Mouse (Mus musculus) forebrain, embryonic 15.5 days (tissue): ENCODE data around the gene Gimap1. TPM values are rescaled to one million over a fixed set of nuclear protein-coding genes. Genes with fewer than 3 reads are reported as not detected.

Experiments
- ATAC-seq: fragments of 200-750 bp; cut with Nextera tagmentation; replicated peaks from 2 replicates; pipeline ENCODE4 v1.8.0; 2017; ENCODE audit warnings: mild to moderate bottlenecking, moderate TSS enrichment, moderate library complexity
- H3K27ac ChIP-seq: fragments of 300-500 bp; sonication (generic); replicated peaks from 2 replicates; pipeline ENCODE4 v1.5.1; 2015; ENCODE audit warnings: mild to moderate bottlenecking, inconsistent platforms
- H3K27me3 ChIP-seq: fragments of 300-500 bp; sonication (generic); 2 replicates; pipeline ENCODE4 v1.6.1; 2015; ENCODE audit warnings: inconsistent platforms
- H3K36me3 ChIP-seq: fragments of 300-500 bp; sonication (generic); 2 replicates; pipeline ENCODE4 v1.6.1; 2015; ENCODE audit warnings: mild to moderate bottlenecking, inconsistent platforms
- H3K4me1 ChIP-seq: fragments of 300-500 bp; sonication (generic); 2 replicates; pipeline ENCODE4 v1.6.1; 2015; ENCODE audit warnings: inconsistent platforms
- H3K4me2 ChIP-seq: fragments of 300-500 bp; sonication (generic); replicated peaks from 2 replicates; pipeline ENCODE4 v1.6.1; 2015; ENCODE audit warnings: mild to moderate bottlenecking, inconsistent platforms
- H3K4me3 ChIP-seq: fragments of 300-500 bp; sonication (generic); 2 replicates; pipeline ENCODE4 v1.5.1; 2015; ENCODE audit warnings: mild to moderate bottlenecking, inconsistent platforms
- H3K9ac ChIP-seq: fragments of 300-500 bp; sonication (generic); replicated peaks from 2 replicates; pipeline ENCODE4 v1.6.1; 2015; ENCODE audit warnings: mild to moderate bottlenecking, inconsistent platforms
- H3K9me3 ChIP-seq: fragments of 300-500 bp; sonication (generic); 2 replicates; pipeline ENCODE4 v1.6.1; 2016; ENCODE audit warnings: inconsistent platforms
- WGBS: fragments of 180-500 bp; shearing (Covaris S2); methylation state at CpG from one replicate; pipeline ENCODE4 v1.1.7; 2015; ENCODE audit warnings: mixed read lengths; 5-methylcytosine and 5-hydroxymethylcytosine counted together
- polyA plus RNA-seq: library from polyadenylated mRNA; unstranded; fragments of >200 nt; fragmentation: Nextera tagmentation; extraction: Ambion mirVana; gene quantifications from 2 replicates; pipeline ENCODE4 v1.2.1, GENCODE M21; 2015

Gene Gimap1
- polyA plus RNA-seq: 4.1 and 4.6 TPM in 2 replicates

- Histone ChIP-seq H3K9me3 (no peaks in the 10 kb centered on the region), H3K27ac (no peak within 1 kb of the TSS), H3K4me2 (no peak within 1 kb of the TSS), H3K36me3 (no peaks in the 10 kb centered on the region), H3K9ac (no peak within 1 kb of the TSS), H3K27me3 (peaks cover 23% of the 10 kb centered on the region), H3K4me1 (0 out of 2 replicates have a peak, but pooled peaks cover 5% of the 10 kb centered on the region), H3K4me3 (no peak within 1 kb of the TSS)
- WGBS: 77% methylated on average over 15 of the region's 15 CpGs
- ATAC-seq: no peak
Observed at GRCm38 (mm10) chr6:48738961-48739779, at the start of gene Gimap1. TSS of gene Gimap1 (plus strand) at chr6:48739054.

- WGBS: 95% methylated on average over 2 of the region's 2 CpGs
Observed at GRCm38 (mm10) chr6:48689320-48689719, 49.5 kb upstream of the Gimap1 start.

GRCm38 (mm10) chr6:48692962-48693361 is 45.9 kb upstream of the Gimap1 start:
- ATAC-seq: no peak
- 93% methylated on average over 6 of the region's 6 CpGs for WGBS
- H3K27ac ChIP-seq: no peak overlapping the region

More at GRCm38 (mm10) chr6:48689320-48689719, 49.5 kb upstream of the Gimap1 start:
- Histone ChIP-seq H3K4me1 (no peaks in the 10 kb centered on the region), H3K27ac (no peak overlapping the region), H3K9ac (no peak overlapping the region), H3K4me2 (no peak overlapping the region), H3K27me3 (no peaks in the 10 kb centered on the region), H3K36me3 (no peaks in the 10 kb centered on the region), H3K4me3 (no peak overlapping the region), H3K9me3 (no peaks in the 10 kb centered on the region)
- no peak for ATAC-seq

GRCm38 (mm10) chr6:48696830-48697554 is 41.9 kb upstream of the Gimap1 start:
- Histone ChIP-seq H3K9me3 (no peaks in the 10 kb centered on the region), H3K4me2 (no peak overlapping the region), H3K4me3 (no peak overlapping the region), H3K36me3 (no peaks in the 10 kb centered on the region), H3K9ac (no peak overlapping the region), H3K27me3 (no peaks in the 10 kb centered on the region), H3K27ac (no peak overlapping the region), H3K4me1 (no peaks in the 10 kb centered on the region)
- WGBS: 69% methylated on average over 4 of the region's 4 CpGs
- ATAC-seq: no peak

More at GRCm38 (mm10) chr6:48692962-48693361, 45.9 kb upstream of the Gimap1 start:
- Histone ChIP-seq H3K9ac (no peak overlapping the region), H3K9me3 (no peaks in the 10 kb centered on the region), H3K4me1 (no peaks in the 10 kb centered on the region), H3K36me3 (no peaks in the 10 kb centered on the region), H3K4me2 (no peak overlapping the region), H3K4me3 (no peak overlapping the region), H3K27me3 (no peaks in the 10 kb centered on the region)

GRCm38 (mm10) chr6:48697555-48697930 is 41.3 kb upstream of the Gimap1 start:
- H3K36me3 ChIP-seq: no peaks in the 10 kb centered on the region
- no peaks in the 10 kb centered on the region for H3K4me1 ChIP-seq
- H3K27me3 ChIP-seq: no peaks in the 10 kb centered on the region
- H3K9me3 ChIP-seq: no peaks in the 10 kb centered on the region
- ATAC-seq: no peak
- H3K4me2 ChIP-seq: no peak overlapping the region
- no peak overlapping the region for H3K4me3 ChIP-seq
- 22% methylated on average over 1 of the region's 1 CpGs for WGBS
- no peak overlapping the region for H3K9ac ChIP-seq
- H3K27ac ChIP-seq: no peak overlapping the region

GRCm38 (mm10) chr6:48698066-48698856 is 40.6 kb upstream of the Gimap1 start:
- no peak overlapping the region for H3K4me2 ChIP-seq
- no peak overlapping the region for H3K4me3 ChIP-seq
- H3K27ac ChIP-seq: no peak overlapping the region
- no peaks in the 10 kb centered on the region for H3K9me3 ChIP-seq
- H3K36me3 ChIP-seq: no peaks in the 10 kb centered on the region
- H3K4me1 ChIP-seq: no peaks in the 10 kb centered on the region
- no peak for ATAC-seq
- no peak overlapping the region for H3K9ac ChIP-seq
- 80% methylated on average over 7 of the region's 7 CpGs for WGBS
- H3K27me3 ChIP-seq: no peaks in the 10 kb centered on the region

GRCm38 (mm10) chr6:48698888-48699287 is 40.0 kb upstream of the Gimap1 start:
- no peak overlapping the region for H3K4me2 ChIP-seq
- ATAC-seq: no peak
- H3K9me3 ChIP-seq: no peaks in the 10 kb centered on the region
- no peak overlapping the region for H3K27ac ChIP-seq
- no peaks in the 10 kb centered on the region for H3K36me3 ChIP-seq
- WGBS: 86% methylated on average over 3 of the region's 3 CpGs
- no peak overlapping the region for H3K4me3 ChIP-seq
- H3K27me3 ChIP-seq: no peaks in the 10 kb centered on the region
- H3K4me1 ChIP-seq: no peaks in the 10 kb centered on the region
- no peak overlapping the region for H3K9ac ChIP-seq

GRCm38 (mm10) chr6:48700251-48701075 is 38.4 kb upstream of the Gimap1 start:
- no peak overlapping the region for H3K4me2 ChIP-seq
- H3K9me3 ChIP-seq: no peaks in the 10 kb centered on the region
- no peak overlapping the region for H3K9ac ChIP-seq
- H3K4me3 ChIP-seq: no peak overlapping the region
- H3K36me3 ChIP-seq: no peaks in the 10 kb centered on the region
- no peaks in the 10 kb centered on the region for H3K27me3 ChIP-seq
- no peak overlapping the region for H3K27ac ChIP-seq
- no peak for ATAC-seq
- 64% methylated on average over 5 of the region's 5 CpGs for WGBS
- H3K4me1 ChIP-seq: no peaks in the 10 kb centered on the region

- H3K4me3 ChIP-seq: no peak overlapping the region
- H3K9me3 ChIP-seq: no peaks in the 10 kb centered on the region
- H3K36me3 ChIP-seq: no peaks in the 10 kb centered on the region
- 86% methylated on average over 7 of the region's 7 CpGs for WGBS
- no peaks in the 10 kb centered on the region for H3K27me3 ChIP-seq
- H3K4me1 ChIP-seq: no peaks in the 10 kb centered on the region
- H3K4me2 ChIP-seq: no peak overlapping the region
- H3K27ac ChIP-seq: no peak overlapping the region
- ATAC-seq: no peak
- H3K9ac ChIP-seq: no peak overlapping the region
Observed at GRCm38 (mm10) chr6:48702146-48702545, 36.7 kb upstream of the Gimap1 start.

GRCm38 (mm10) chr6:48702601-48703000 is 36.3 kb upstream of the Gimap1 start:
- Histone ChIP-seq H3K27ac (no peak overlapping the region), H3K9me3 (no peaks in the 10 kb centered on the region), H3K4me2 (no peak overlapping the region), H3K36me3 (no peaks in the 10 kb centered on the region), H3K9ac (no peak overlapping the region), H3K27me3 (no peaks in the 10 kb centered on the region), H3K4me3 (no peak overlapping the region), H3K4me1 (no peaks in the 10 kb centered on the region)
- ATAC-seq: no peak
- 71% methylated on average over 5 of the region's 5 CpGs for WGBS

- no peak overlapping the region for H3K27ac ChIP-seq
- no peak overlapping the region for H3K4me2 ChIP-seq
- H3K9me3 ChIP-seq: no peaks in the 10 kb centered on the region
- no peaks in the 10 kb centered on the region for H3K27me3 ChIP-seq
- no peaks in the 10 kb centered on the region for H3K36me3 ChIP-seq
- no peaks in the 10 kb centered on the region for H3K4me1 ChIP-seq
- no peak overlapping the region for H3K4me3 ChIP-seq
- ATAC-seq: no peak
- no peak overlapping the region for H3K9ac ChIP-seq
Observed at GRCm38 (mm10) chr6:48704146-48704545, 34.7 kb upstream of the Gimap1 start.
